Mouse (Mus musculus) forebrain, embryonic 14.5 days (tissue): Measurements from ENCODE around the gene Gm45062. TPM values are rescaled to one million over a fixed set of nuclear protein-coding genes. Genes with fewer than 3 reads are reported as not detected.

Experiments
- ATAC-seq: fragments of 200-750 bp; cut with Nextera tagmentation; 2 replicates; pipeline ENCODE4 v1.8.0; 2017; ENCODE audit warnings: mild to moderate bottlenecking, moderate library complexity
- DNase-seq: peaks from one replicate; pipeline ENCODE4 v3.0.0-alpha.2; 2015; ENCODE audit warnings: low spot score
- H3K27ac ChIP-seq: fragments of 300-500 bp; sonication (generic); 2 replicates; pipeline ENCODE4 v1.5.1; 2014; ENCODE audit warnings: low read depth, mild to moderate bottlenecking, control low read depth, low read length, moderate library complexity
- H3K27me3 ChIP-seq: fragments of 300-500 bp; sonication (generic); replicated peaks from 2 replicates; pipeline ENCODE4 v1.6.1; 2014; ENCODE audit warnings: low read length, control low read depth, mixed read lengths; ENCODE audit not compliant: control insufficient read depth, insufficient read depth
- H3K36me3 ChIP-seq: fragments of 300-500 bp; sonication (generic); 2 replicates; pipeline ENCODE4 v1.6.1; 2014; ENCODE audit warnings: low read length, control low read depth; ENCODE audit not compliant: control insufficient read depth, insufficient read depth
- H3K4me1 ChIP-seq: fragments of 300-500 bp; sonication (generic); 2 replicates; pipeline ENCODE4 v1.6.1; 2014; ENCODE audit warnings: antibody characterized with exemption, low read length, control low read depth; ENCODE audit not compliant: control insufficient read depth, insufficient read depth
- H3K4me2 ChIP-seq: fragments of 300-500 bp; sonication (generic); 2 replicates; pipeline ENCODE4 v1.6.1; 2014; ENCODE audit warnings: mild to moderate bottlenecking, control low read depth, low read length
- H3K4me3 ChIP-seq: fragments of 300-500 bp; sonication (generic); 2 replicates; pipeline ENCODE4 v1.5.1; 2014; ENCODE audit warnings: low read depth, low read length, control low read depth
- H3K9ac ChIP-seq: fragments of 300-500 bp; sonication (generic); 2 replicates; pipeline ENCODE4 v1.6.1; 2014; ENCODE audit warnings: mild to moderate bottlenecking, low read length, control low read depth, moderate library complexity
- H3K9me3 ChIP-seq: fragments of 300-500 bp; sonication (generic); replicated peaks from 2 replicates; pipeline ENCODE4 v1.6.1; 2016; ENCODE audit warnings: low read length, control low read depth, mixed read lengths; ENCODE audit not compliant: control insufficient read depth
- WGBS: fragments of 180-500 bp; shearing (Covaris S2); extraction: QIAGEN DNeasy Blood & Tissue Kit; methylation state at CpG from one replicate; pipeline ENCODE4 v1.1.7; 2014; 5-methylcytosine and 5-hydroxymethylcytosine counted together
- polyA plus RNA-seq: library from polyadenylated mRNA; unstranded; fragments of >200 nt; fragmentation: Nextera tagmentation; extraction: Ambion mirVana; gene quantifications from 2 replicates; pipeline ENCODE4 v1.2.1, GENCODE M21; 2014

The Gm45062 gene
- polyA plus RNA-seq, 1 experiment from 2014 or later, result 14.3 TPM

GRCm38 (mm10) chr6:8352533-8353168 lies 93.4 kb downstream of the Gm45062 start:
- Histone ChIP-seq H3K4me1 (peaks cover 18% of the 10 kb centered on the region), H3K27me3 (no peaks in the 10 kb centered on the region), H3K36me3 (no peaks in the 10 kb centered on the region), H3K9ac (no peak overlapping the region), H3K4me3 (no peak overlapping the region), H3K4me2 (peak overlapping the region; percentile 22), H3K9me3 (no peaks in the 10 kb centered on the region), H3K27ac (no peak overlapping the region)
- DNase-seq, result peak; percentile 60
- WGBS, result 29% methylated on average over 12 of the region's 12 CpGs
- ATAC-seq, result peak; percentile 76

- H3K27ac ChIP-seq, result peak overlapping the region; percentile 52
Observed at GRCm38 (mm10) chr6:8353461-8353860, 94.2 kb downstream of the Gm45062 start.

GRCm38 (mm10) chr6:8354846-8355245 lies 95.6 kb downstream of the Gm45062 start:
- no peak for DNase-seq
- WGBS, result 93% methylated on average over 4 of the region's 4 CpGs
- H3K36me3 ChIP-seq, result no peaks in the 10 kb centered on the region

More at GRCm38 (mm10) chr6:8353461-8353860, 94.2 kb downstream of the Gm45062 start:
- Histone ChIP-seq H3K4me1 (peaks cover 18% of the 10 kb centered on the region), H3K4me2 (peak overlapping the region; percentile 22; the same call in 1 of the 2 replicates), H3K36me3 (no peaks in the 10 kb centered on the region), H3K27me3 (no peaks in the 10 kb centered on the region), H3K9ac (peak overlapping the region; percentile 32), H3K9me3 (no peaks in the 10 kb centered on the region), H3K4me3 (no peak overlapping the region)
- peak; percentile 42 for DNase-seq
- WGBS, result 43% methylated on average over 4 of the region's 4 CpGs
- ATAC-seq, result peak; percentile 60

GRCm38 (mm10) chr6:8358232-8358631 lies 99.0 kb downstream of the Gm45062 start:
- no peak overlapping the region for H3K4me3 ChIP-seq
- no peaks in the 10 kb centered on the region for H3K9me3 ChIP-seq
- no peak overlapping the region for H3K9ac ChIP-seq
- no peak for ATAC-seq
- 75% methylated on average over 2 of the region's 2 CpGs for WGBS
- no peak overlapping the region for H3K27ac ChIP-seq
- H3K36me3 ChIP-seq, result no peaks in the 10 kb centered on the region
- peaks cover 4% of the 10 kb centered on the region for H3K4me1 ChIP-seq
- no peaks in the 10 kb centered on the region for H3K27me3 ChIP-seq
- H3K4me2 ChIP-seq, result no peak overlapping the region
- DNase-seq, result no peak

More at GRCm38 (mm10) chr6:8354846-8355245, 95.6 kb downstream of the Gm45062 start:
- Histone ChIP-seq H3K27ac (no peak overlapping the region), H3K4me2 (no peak overlapping the region), H3K9me3 (no peaks in the 10 kb centered on the region), H3K27me3 (no peaks in the 10 kb centered on the region), H3K4me3 (no peak overlapping the region), H3K9ac (no peak overlapping the region), H3K4me1 (peaks cover 18% of the 10 kb centered on the region)
- no peak for ATAC-seq

- peak; percentile 7 for DNase-seq
Observed at GRCm38 (mm10) chr6:8358782-8359181, 99.5 kb downstream of the Gm45062 start.

GRCm38 (mm10) chr6:8360805-8361204 lies 101.6 kb downstream of the Gm45062 start:
- H3K9ac ChIP-seq, result no peak overlapping the region
- DNase-seq, result no peak
- no peak overlapping the region for H3K27ac ChIP-seq
- H3K4me3 ChIP-seq, result no peak overlapping the region
- no peaks in the 10 kb centered on the region for H3K4me1 ChIP-seq
- H3K36me3 ChIP-seq, result no peaks in the 10 kb centered on the region
- no peak for ATAC-seq
- H3K27me3 ChIP-seq, result no peaks in the 10 kb centered on the region
- H3K9me3 ChIP-seq, result no peaks in the 10 kb centered on the region
- 64% methylated on average over 7 of the region's 7 CpGs for WGBS
- H3K4me2 ChIP-seq, result no peak overlapping the region

More at GRCm38 (mm10) chr6:8358782-8359181, 99.5 kb downstream of the Gm45062 start:
- 6% methylated on average over 2 of the region's 2 CpGs for WGBS
- H3K36me3 ChIP-seq, result no peaks in the 10 kb centered on the region
- H3K4me2 ChIP-seq, result no peak overlapping the region
- no peaks in the 10 kb centered on the region for H3K27me3 ChIP-seq
- H3K4me1 ChIP-seq, result no peaks in the 10 kb centered on the region; the same call in 1 of the 2 replicates
- H3K9ac ChIP-seq, result no peak overlapping the region
- H3K27ac ChIP-seq, result no peak overlapping the region
- H3K4me3 ChIP-seq, result no peak overlapping the region
- no peak for ATAC-seq
- H3K9me3 ChIP-seq, result no peaks in the 10 kb centered on the region

- Histone ChIP-seq H3K4me3 (no peak overlapping the region), H3K4me2 (no peak overlapping the region), H3K9ac (no peak overlapping the region), H3K27ac (no peak overlapping the region), H3K9me3 (no peaks in the 10 kb centered on the region), H3K36me3 (no peaks in the 10 kb centered on the region), H3K4me1 (no peaks in the 10 kb centered on the region), H3K27me3 (no peaks in the 10 kb centered on the region)
- 65% methylated on average over 12 of the region's 12 CpGs for WGBS
- DNase-seq (no peak), ATAC-seq (no peak)
Observed at GRCm38 (mm10) chr6:8364033-8364756, 104.9 kb downstream of the Gm45062 start.

- DNase-seq (no peak), ATAC-seq (no peak)
- Histone ChIP-seq H3K36me3 (no peaks in the 10 kb centered on the region), H3K4me2 (no peak overlapping the region), H3K9ac (no peak overlapping the region), H3K27me3 (no peaks in the 10 kb centered on the region), H3K27ac (no peak overlapping the region), H3K4me3 (no peak overlapping the region), H3K4me1 (no peaks in the 10 kb centered on the region), H3K9me3 (no peaks in the 10 kb centered on the region)
- 93% methylated on average over 11 of the region's 11 CpGs for WGBS
Observed at GRCm38 (mm10) chr6:8364757-8365150, 105.5 kb downstream of the Gm45062 start.

GRCm38 (mm10) chr6:8367675-8368074 lies 108.4 kb downstream of the Gm45062 start:
- no peak overlapping the region for H3K4me2 ChIP-seq
- no peak overlapping the region for H3K27ac ChIP-seq
- H3K27me3 ChIP-seq, result no peaks in the 10 kb centered on the region
- 91% methylated on average over 4 of the region's 4 CpGs for WGBS
- ATAC-seq, result peak; percentile 54; the same call in 1 of the 2 replicates
- no peaks in the 10 kb centered on the region for H3K4me1 ChIP-seq
- H3K9ac ChIP-seq, result no peak overlapping the region
- no peaks in the 10 kb centered on the region for H3K9me3 ChIP-seq
- H3K36me3 ChIP-seq, result no peaks in the 10 kb centered on the region
- no peak for DNase-seq
- no peak overlapping the region for H3K4me3 ChIP-seq
